Mouse (Mus musculus): ENCODE results near the gene Dyx1c1.

Dyx1c1 gene

DNA sequence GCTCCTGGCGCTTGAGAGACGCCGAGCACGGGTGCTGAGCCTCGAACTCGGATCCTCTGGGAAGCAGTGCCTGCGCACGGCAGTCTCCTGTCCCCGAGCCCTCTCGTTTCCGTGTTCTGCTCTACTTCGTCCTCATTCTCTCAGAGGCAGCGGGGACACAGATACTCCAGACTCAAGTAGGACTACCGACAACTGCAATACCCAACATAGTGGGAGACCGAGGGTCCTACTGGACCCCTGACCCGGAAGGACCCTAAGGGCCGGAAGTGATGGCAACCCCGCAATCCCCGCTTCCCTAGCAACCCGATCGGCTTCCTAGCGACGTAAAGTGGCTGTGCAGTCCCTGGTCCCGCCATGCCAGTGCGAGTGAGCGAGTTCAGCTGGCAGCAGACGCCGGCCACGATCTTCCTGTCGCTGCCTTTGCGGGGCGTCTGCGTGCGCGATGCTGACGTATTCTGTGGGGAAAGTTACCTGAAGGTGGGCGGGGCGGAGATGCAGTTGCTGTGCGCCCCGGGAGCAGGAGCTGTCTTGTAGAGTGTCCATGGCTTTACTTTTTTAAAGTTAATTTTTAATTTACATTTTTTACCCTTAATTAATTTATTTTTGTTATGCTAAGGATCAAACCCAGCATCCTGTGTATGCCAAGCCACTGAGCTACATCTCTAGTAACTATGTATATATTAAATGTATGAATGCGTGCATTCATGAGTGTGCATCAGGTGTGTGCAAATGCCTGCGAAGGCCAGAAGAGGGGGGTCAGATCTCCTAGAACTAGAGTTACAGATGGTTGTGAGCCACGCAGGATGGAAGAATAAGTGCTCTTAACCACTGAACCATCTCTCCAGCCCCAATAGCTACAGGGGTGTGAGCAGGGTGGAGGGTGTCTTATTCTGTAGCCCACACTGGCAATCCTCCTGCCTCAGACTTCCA lies at the start of gene Dyx1c1, which contains the start of gene Gm44503:
Dyx1c1 (plus strand) TSS at position 265 of the 930 bp plus-strand sequence.
Gm44503 (plus strand) TSS at position 332 of the 930 bp plus-strand sequence.
- DNase-seq, result peak; percentile 64

DNA sequence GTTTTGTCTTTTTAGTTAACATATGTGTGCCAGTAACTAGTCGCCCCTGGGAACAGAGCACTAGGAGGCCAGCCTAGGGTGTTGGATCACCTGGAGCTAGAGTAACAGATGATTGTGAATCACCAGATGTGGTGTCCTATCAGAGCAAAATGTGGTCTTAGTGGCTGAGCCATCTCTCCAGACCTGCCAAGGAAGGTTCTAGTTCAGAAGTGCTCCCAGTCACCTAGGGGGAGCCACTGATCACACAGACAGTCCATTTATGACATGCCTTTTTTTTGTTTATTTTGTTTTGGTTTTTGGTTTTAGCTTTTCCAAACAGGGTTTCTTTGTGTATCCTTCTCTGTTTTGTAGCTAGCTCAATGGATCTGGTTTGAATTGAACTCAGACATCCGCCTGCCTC lies 47.2 kb upstream of the Dyx1c1 start:
- no peak for DNase-seq

DNA sequence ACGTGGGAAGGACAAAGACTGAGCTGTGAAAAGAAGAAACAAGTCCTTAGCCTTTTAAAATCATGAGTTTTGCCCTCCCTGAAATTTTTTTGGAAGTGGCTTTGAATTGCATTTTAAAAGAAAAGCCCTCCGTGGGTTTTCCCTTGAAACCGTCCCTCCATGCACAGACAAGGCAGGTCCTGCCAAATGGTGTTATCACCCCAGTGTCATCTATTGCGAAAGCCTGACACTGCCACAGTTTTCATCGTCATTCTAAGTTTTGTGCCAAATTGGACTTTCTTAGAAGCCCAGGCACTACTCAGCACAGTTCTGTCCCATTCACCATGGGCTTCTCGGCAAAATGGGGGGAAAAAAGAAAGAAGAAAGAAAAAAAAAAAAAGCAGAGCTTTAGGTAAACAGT lies 45.0 kb upstream of the Dyx1c1 start:
- no peak for DNase-seq

DNA sequence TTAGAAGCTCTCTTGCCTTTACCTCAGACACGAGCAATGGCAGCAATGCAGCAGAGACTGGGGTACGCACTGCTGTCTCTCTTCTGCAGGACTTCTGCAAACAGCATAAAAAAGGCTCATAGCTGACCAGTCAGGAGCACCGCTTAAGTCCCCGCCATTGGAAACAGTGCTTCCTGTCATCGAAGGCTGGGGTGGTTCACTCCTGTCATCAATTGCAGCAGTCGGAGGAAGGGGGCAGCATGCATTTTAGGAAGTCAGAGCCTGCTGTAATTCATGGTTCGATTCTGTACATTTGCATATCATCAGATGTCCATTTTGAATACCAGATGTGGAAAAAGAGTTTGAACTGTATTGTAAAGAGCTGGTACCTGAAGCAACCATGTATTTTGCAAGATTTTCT lies 42.9 kb upstream of the Dyx1c1 start:
- no peak for DNase-seq

DNA sequence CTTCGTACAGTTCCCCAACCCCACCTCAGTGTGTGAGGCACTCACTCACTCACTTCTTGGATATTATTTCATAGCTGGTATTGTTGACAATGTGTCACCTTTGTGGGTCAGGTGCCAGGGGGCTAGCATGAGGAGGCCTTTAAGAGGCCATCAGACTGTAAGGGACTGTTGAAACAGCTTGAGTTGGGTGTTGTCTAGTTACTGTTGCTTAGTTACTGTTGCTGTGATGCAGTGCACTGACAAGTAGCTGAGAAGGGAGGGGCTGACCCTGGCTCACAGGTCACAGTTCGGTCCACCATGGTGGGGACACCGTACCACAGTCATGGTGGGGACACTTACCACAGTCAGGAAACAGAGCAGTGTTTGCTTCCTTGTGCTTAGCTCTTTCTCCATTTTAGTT lies 35.5 kb upstream of the Dyx1c1 start:
- DNase-seq, result no peak

DNA sequence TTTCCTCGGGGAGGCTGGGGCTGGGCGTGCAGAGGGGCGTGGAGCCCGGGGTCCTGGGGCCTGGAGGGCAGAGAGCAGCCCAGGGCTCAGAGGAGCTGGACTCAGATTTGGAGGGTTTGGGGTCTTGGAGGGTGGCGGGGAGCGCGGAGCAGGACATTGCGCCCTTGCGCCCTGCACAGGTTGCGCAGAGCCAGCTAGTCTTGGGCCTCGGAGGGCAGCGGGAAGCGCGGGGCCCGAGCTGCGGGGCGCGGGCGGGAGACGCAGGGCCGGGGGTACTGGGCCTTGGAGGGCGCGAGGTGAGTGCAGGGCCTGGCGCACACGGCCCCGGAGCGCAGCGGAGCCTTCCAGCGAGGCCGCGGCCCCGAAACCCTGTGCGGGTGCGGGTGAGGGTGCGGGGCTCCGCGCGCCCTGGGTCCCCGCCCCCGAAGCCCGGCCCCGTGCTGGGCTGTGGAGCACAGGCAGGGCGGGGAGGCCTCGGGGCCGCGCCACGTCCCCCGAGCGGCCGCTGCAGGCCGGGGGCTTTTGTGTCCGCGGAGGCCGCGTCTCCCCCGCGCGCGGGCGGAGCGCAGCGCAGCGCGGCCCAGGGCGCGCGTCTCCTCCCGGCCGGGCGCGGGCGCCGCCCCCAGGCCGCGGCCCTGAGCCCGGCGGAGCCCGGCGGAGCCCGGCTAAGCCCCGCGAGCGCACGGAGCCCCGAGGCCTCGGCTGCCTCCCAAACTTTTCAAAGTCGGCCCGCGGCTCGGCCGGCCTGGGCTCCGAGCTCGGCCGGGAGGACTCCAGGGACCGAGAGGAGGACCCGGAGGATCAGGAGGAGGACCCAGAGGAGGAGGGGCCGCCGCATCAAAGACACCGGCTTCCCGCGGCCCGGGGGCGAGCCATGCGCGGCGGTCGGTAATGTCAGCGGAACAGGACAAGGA lies 33.3 kb upstream of the Dyx1c1 start, which contains the start of gene Pygo1:
Pygo1 (plus strand) TSS at position 625 of the 914 bp plus-strand sequence.
- peak; percentile 27 for DNase-seq

DNA sequence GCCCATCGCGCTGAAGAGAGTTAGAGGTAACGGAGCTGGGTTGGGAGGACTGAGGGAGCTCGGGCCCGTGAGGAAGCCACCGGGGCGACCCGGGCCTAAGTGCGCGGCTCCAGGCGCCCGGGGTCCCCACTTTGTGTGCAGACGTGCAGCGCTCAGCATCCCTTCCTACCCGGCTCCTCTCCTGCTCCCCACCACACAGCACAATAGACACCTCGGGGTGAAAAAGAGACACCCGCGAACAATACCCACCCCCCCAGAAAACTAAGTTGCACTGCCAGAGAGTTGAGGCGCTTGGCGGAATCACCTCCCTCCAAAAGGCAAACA lies 32.7 kb upstream of the Dyx1c1 start:
- DNase-seq, result no peak

DNA sequence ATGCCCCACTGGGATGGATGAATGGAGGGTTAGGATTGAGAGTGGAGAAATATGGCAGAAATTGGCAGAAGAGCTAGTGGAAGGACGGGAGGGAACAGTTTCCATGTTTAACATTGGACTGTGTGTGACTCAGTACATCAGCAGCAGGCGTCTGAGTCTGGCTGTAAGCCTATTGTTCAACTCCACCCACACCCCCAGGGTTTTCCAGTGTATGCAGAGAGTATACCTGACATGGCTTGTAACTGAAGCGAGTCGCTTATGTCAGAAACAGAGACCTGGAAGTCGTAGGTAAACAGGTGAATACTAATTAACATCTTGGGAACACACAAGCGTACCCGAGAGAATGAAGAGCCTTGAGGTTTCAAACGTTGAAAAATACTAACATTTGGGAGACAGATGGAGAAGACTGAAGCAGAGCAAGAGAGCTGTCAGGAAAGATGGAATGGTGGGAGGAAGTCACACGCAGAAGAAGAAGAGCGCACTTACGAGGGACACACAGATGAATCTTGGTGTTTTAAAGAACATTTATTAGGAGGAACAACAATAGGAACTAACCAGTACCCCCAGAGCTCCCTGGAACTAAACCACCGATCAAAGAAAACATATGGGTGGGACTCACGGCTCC lies 27.3 kb upstream of the Dyx1c1 start:
- no peak for DNase-seq

DNA sequence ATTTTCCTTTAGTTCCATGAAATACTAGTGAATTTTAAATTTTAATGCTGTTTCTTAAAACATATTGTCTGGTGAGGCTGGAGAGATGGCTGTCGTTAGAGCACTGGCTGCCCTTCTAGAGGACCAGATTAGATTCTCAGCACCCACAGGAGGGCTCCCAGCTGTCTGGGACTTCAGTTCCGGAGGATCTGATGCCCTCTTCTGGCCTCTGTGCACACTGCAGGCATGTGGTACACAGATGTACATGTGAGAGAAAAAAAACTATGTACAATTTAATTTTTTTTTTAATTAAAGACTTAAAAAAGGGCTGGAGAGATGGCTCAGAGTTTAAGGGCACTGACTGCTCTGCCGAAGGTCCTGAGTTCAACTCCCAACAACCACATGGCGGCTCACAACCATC lies 23.3 kb upstream of the Dyx1c1 start:
- DNase-seq, result no peak

DNA sequence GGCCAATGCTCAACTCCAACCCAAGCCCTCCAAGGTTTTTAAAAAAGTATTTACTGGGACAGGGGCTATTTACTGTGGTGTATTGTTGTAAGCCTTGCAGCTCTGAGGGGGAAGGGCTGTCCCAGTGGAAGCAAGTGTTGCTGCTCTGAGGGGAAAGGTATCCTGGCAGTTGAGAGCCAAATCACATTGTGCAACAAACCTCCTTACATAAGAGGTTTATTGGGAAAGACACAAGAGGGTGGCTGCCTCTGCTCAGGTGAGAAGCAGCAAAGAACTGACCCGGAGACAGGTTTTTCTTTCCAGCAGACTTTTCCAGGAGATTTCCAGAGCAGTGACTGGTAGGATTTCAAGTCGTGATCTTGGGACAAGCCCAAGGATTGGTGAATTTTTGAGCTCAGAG lies 22.3 kb upstream of the Dyx1c1 start:
- no peak for DNase-seq

DNA sequence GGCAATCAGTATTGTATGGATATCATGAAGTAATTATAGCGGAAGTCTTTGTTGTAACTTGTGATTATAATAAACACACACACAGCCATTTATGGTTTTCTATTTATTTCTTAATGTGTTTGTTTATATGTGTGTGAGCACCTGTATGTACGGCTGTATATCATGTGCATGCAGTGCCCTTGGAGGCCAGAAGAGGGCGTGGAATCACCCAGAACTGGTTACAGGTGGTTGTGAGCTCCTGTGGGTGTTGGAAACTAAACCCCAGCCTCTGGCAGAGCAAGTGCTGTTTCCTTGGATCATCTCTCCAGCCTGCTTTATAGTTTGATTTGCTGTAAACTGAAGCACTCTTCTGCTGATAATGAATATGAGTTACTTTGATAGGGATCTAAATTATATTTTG lies 15.2 kb upstream of the Dyx1c1 start:
- DNase-seq, result no peak

DNA sequence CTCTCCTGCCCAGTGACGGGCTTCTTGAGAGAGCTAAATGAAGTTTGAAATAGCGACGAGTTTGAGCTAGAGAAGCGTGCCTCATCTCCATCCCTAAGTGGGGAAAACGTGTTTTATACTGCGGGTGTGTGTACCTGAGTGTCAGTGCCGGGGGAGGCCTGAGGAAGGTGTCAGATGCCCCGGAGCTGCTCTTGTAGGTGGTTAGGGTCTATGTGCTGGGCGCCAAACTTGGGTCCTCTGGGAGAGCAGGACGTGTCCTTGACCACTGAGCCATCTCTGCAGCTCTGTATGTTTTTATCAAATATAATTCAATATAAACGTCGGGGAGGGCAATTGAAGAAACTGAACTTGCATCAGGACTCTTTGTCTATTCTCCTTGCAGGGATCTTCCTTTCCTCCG lies 14.3 kb upstream of the Dyx1c1 start:
- DNase-seq, result no peak

DNA sequence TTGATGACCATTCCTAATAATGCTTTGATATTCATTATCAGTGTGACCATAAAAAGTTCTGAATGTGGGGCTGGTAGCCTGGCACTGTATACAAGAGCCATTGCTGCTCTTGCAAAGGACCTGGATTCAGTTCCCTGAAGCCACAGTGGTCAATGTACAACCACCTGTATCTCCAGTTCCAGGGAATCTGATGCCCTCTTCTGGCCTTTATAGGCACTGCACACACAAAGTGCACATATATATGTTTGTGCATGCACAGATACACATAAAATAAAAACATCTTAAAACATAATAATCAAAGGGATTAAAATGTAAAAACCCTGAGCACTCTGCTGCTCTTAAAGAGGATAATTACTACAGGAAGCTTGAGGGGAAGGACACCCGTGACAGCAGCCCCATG lies 11.6 kb upstream of the Dyx1c1 start:
- DNase-seq, result no peak

DNA sequence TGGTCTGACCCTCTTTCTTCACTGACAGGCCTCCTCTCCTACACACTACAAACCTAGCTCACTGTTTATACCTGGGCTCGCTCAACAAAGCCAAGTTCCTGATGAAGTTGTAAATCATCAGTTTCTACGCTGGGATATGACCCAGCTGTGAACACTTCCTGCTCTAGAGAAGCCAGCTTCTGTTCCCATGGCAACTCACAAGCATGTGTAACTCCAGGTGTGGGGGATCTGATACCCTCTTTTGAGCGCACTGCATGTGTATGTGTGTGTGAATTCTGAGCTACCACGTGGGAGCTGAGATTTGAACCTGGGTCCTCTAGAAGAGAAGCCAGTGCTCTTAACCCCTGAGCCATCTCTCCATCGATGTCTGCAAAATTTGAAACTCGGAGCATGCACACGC lies 9.0 kb upstream of the Dyx1c1 start:
- DNase-seq, result no peak

DNA sequence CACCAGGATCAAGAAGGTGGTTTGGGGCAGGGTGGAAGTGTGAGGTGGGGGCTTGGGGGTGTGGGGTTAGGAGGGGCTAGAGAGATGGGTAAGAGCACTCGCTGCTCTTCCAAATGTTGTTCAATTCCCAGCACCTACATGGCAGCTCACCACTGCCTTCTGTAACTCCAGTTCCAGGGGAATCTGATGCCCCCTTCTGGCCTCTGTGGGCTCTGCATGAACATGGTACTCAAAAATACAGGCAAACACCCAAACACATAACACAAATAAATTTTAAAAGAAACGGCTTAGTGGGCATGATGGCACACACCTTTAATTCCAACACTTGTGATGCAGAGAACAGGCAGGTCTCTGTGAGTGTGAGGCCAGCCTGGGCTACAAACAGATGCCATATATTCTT lies 3.8 kb upstream of the Dyx1c1 start:
- peak; percentile 31 for DNase-seq

DNA sequence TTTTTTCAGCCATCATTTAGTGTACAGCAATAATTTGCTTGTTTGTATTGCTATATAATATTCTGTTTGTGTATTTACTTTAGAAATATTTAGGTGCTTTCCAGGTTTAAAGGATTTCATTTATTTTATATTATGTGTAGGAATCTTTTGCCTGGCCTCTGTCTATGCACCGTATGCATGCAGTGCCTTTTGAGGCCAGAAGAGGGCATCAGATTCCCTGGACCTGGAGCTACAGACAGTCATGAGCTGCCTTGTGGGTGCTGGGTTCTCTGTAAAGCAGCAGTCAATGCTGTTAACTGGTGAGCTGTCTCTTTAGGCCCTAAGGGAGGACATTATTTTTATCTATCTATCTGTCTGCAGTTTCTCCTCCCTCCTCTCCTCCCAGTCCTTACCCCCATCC lies 3.0 kb upstream of the Dyx1c1 start:
- DNase-seq, result peak; percentile 44

DNA sequence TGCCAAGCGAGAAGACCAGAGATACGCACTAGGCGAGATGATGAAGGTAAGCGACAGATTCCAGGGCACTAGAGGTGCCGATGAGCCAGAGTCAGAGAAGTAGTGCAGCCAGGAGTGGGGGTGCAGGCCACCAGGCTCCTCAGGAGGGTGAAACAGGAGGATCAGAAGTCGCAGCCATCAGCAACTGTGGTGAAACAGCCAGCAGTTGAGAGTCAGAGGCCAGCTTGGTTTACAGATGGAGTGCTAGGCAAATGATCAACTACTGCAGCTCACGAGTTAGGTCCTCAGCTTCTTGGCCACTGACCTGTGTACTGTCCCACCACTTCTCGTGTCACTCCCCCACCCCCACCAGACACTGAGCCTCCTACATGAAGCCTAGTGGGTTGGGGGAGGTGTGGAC lies 2.8 kb downstream of the Dyx1c1 start:
- no peak for DNase-seq

DNA sequence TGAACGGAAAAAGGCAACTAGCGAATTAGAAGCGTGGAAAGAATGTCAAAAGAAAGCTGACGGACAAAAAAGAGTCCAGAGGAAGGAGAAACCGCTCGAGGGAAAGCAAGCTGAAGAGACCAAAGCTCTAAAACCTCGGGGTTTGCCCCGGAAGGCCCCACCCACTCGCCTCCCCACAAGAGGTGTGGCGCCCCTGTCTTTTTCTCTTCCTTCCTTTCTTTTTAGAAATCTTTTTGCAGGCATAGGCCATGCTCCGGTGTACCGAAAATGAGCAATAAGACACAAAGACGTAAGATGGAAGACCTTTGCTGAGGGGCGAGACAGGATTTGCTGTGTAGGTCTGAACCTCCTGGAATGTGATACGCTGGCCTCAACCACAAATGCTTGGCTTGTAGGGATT lies 3.4 kb downstream of the Dyx1c1 start:
- no peak for DNase-seq

DNA sequence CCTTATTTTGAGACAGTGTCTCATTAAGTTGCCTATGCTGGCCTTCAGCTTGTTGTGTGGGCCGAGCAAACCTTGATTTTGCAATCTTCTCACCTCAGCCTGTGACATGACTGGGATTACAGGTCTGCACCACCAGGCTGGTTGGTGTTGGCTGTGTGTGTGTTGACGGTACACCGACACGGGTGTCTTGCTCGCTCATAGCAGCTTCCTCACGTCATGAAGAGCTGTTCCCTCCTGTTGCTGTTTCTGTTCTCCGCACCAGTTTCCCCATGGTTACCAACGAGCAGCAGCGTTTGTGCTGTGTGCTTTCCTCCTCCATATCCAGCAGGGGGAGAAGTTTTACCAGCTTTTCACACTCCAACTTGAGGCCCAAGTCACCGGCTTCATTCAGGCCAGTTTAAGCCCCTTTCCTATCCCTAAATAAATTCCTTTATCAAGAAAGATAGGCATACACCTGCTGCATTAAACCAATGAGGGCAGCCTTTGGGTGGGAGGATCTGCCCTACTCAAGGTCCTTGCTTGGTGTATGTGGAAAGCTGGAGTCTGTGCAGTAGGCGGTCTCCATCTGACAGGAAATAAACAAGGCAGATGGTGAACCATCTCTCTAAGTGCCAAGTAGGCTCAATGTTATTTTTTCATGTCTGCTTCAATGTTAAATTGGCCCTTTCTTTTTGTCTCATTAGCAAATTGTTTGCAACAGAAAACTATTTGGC lies 9.9 kb downstream of the Dyx1c1 start:
- peak; percentile 22 for DNase-seq

DNA sequence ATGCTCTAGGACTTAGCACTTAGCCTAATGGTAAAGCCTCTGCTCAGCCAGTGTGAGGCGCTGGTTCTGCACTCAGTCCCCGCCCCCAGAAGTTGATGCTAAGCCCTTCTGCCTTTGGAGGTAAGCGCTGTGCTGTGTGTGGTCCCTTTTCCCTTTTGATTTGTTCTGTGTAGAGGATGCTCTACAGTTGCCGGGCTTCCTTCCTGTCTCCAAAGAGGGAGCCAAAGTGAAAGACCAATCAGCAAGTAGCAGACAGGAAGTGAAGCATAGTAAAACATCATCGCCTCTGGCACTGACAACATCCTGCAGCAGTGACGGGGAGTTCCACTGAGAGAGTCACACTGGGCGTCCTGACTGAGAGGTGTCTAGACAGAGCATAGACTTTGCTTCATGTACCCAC lies 11.3 kb downstream of the Dyx1c1 start:
- DNase-seq, result no peak

DNA sequence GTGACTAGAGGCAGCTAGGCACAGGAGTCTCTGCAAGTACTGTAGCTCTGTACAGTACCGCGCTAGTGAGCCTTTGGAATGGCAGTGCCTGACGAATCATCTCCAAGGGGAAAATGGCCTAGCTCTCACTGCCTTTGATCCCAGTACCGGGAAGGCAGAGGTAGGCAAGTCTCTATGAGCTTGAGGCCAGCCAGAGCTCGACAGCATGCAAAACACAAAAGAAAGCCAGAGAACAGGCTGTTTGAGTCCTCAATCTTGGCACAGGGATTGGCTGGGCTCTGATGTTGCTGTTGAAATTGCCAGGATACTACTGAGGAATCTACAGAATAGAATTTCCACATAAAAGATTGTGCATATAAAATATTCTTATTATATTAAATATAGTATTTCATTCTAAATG lies 13.8 kb downstream of the Dyx1c1 start:
- no peak for DNase-seq

DNA sequence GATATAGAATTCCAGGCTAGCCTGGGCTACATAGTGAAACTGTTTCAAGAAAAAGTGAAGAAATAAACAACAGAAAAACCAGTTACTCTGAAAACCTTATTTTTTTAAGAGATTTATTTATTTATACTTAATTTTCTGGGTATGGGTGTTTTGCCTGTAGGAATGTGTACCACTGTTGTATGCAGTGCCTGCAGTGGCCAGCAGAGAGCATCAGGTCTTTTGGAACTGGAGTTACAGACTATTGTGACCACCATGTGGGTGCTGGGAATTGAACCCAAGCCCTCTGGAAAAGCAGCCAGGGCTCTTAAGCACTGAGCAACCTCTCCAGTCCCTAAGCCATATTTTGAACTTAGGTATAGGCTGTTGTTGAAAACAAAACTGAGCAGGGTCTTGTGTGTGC lies 14.4 kb downstream of the Dyx1c1 start:
- DNase-seq, result no peak

DNA sequence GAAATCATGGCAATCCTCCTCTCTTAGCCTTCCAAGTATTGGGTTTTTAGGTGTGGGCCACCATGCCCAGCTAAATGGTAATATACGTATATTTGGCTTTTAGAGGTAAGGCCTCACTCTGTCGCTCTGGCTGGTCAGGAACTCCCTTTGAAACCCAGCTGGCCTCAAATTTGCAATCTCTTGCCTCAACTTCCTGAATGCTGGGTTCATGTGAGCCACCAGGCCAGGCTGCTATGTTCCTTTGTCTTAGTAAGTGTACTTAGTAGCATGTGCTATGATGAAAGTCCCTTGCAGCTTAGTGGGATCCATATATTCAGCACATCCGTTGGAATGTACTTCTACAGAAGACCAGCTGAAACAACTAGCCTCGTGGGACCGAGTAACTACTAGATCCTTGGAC lies 16.1 kb downstream of the Dyx1c1 start:
- no peak for DNase-seq

Data from liver (tissue).